Mouse (Mus musculus): ENCODE measurements around the gene Fam198a.

DNA sequence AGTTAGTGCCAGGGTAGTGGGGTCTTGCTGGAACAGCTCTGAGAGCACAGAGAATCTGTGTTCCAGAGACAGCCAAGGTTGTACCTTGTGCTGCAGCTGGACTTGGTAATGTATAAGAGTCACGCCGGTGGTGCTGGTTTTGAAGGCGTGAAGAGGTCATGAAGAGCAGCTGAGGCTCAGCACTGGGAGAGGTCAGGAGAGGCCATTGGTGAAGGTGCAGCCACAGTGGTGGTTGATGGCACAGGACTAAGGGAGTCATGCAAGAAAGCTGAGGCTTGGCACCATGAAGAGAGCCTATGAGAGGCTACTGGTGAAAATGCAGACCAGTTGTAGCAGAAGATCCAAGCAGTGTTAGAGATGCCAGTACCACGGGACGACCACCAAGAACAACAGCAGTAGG, 70.8 kb downstream of the Fam198a start:
- TF ChIP-seq ZMIZ1 (IDR thresholded peaks at IDR 0.05; ENCODE audit: low read depth, low read length) (no peak), POLR2A (IDR thresholded peaks at IDR 0.05; ENCODE audit: control insufficient read depth in 1 of 2, insufficient read depth in 1 of 2, low read depth in 1 of 2, low read length in 2 of 2, poor library complexity in 1 of 2) (no peak), MAX (IDR thresholded peaks at IDR 0.05; ENCODE audit: low read length) (no peak), SIN3A (IDR thresholded peaks at IDR 0.05; ENCODE audit: low read length) (no peak), RCOR1 (IDR thresholded peaks at IDR 0.05; ENCODE audit: low read depth, low read length) (no peak), CTCF (IDR thresholded peaks at IDR 0.05 in 2 of 3, conservative IDR thresholded peaks at IDR 0.05 in 1 of 3; ENCODE audit: control insufficient read depth in 1 of 3, insufficient read depth in 1 of 3, low read depth in 2 of 3, low read length in 3 of 3, poor library complexity in 1 of 3, severe bottlenecking in 1 of 3) (no peak), NRF1 (IDR thresholded peaks at IDR 0.05; ENCODE audit: insufficient read depth, low read depth, low read length, poor library complexity, severe bottlenecking) (no peak), ZNF384 (IDR thresholded peaks at IDR 0.05; ENCODE audit: low read depth, low read length) (no peak), E2F4 (IDR thresholded peaks at IDR 0.05; ENCODE audit: borderline replicate concordance, low read depth, low read length) (no peak), GATA1 (IDR thresholded peaks at IDR 0.05; ENCODE audit: low read depth, low read length) (no peak), USF1 (IDR thresholded peaks at IDR 0.05; ENCODE audit: low read depth, low read length) (no peak), NELFE (IDR thresholded peaks at IDR 0.05; ENCODE audit: low read depth, low read length) (no peak)

Data from MEL (cell line).